ENCODE assay signal across 11 mouse cellular contexts in genomic region chr2:24475420-24475819, GRCm38 (mm10). TPM values are rescaled to one million over a fixed set of nuclear protein-coding genes. Genes with fewer than 3 reads are reported as not detected.
A peak's percentile ranks its signal among the peaks of the same experiment; 100 is the strongest.
DNase-seq lines count a peak whose midpoint lies in the region; ATAC-seq and TF ChIP-seq lines count a peak whose summit lies in the region.
"Had no signal": no experiment of that assay in that cellular context is flagged by ENCODE, and none has a peak within 500 bp of the region (broad histone marks: within the 10 kb centered on the region; RNA-seq: fewer than 3 reads in every experiment).

Pax8 (minus strand) TSS chr2:24475599.

- no peak within 1 kb of the TSS; the same call in 1 of the 2 replicates for H3K9ac ChIP-seq in midbrain, embryonic 14.5 days (replicated peaks; ENCODE audit: low read length)
- H3K9ac ChIP-seq in liver, postnatal 0 days (replicated peaks): no peak within 1 kb of the TSS

- no peak for DNase-seq in heart, embryonic 10.5 days (ENCODE audit: low spot score)
- no peak for DNase-seq in heart, postnatal 25 days (ENCODE audit: low spot score)
- peak; percentile 4 for DNase-seq in R1 (ENCODE audit: low read depth, low spot score)
- DNase-seq in kidney, adult 18-20 months: peak; percentile 92
- DNase-seq in midbrain, embryonic 14.5 days: peak; percentile 21
- no peak for DNase-seq in cerebellum, postnatal 25 days
- DNase-seq in liver, postnatal 0 days: no peak
- no peak for DNase-seq in adrenal gland, adult 2 months
- DNase-seq: lung, postnatal 10 days; retina, postnatal 1 day had no signal

- no peak within 1 kb of the TSS for H3K27ac ChIP-seq in heart, embryonic 10.5 days
- 0 out of 2 replicates have a peak within 1 kb of the TSS, but pooled peaks have one; percentile 32 for H3K27ac ChIP-seq in midbrain, embryonic 14.5 days (replicated peaks; ENCODE audit: low read depth, low read length)
- H3K27ac ChIP-seq in liver, postnatal 0 days (ENCODE audit: low read depth): no peak within 1 kb of the TSS

- intact Hi-C loops in heart, postnatal 25 days (cut with DNase I): no loop called here

- H3K36me3 ChIP-seq in heart, embryonic 10.5 days: no peaks in the 10 kb centered on the region
- no peaks in the 10 kb centered on the region for H3K36me3 ChIP-seq in midbrain, embryonic 14.5 days (ENCODE audit: control insufficient read depth, insufficient read depth, low read length)
- no peaks in the 10 kb centered on the region for H3K36me3 ChIP-seq in liver, postnatal 0 days (replicated peaks; ENCODE audit: insufficient read depth, low read length)

- peaks cover 17% of the 10 kb centered on the region for H3K4me1 ChIP-seq in heart, embryonic 10.5 days
- peaks cover 15% of the 10 kb centered on the region; the same call in 1 of the 2 replicates for H3K4me1 ChIP-seq in midbrain, embryonic 14.5 days (ENCODE audit: control insufficient read depth, insufficient read depth, low read length)
- H3K4me1 ChIP-seq in liver, postnatal 0 days (ENCODE audit: insufficient read depth): peaks cover 11% of the 10 kb centered on the region; the same call in 1 of the 2 replicates

- TF ChIP-seq CTCF in liver, postnatal 0 days (IDR thresholded peaks at IDR 0.05; ENCODE audit: low read depth): no peak

- H3K4me3 ChIP-seq in heart, embryonic 10.5 days: peak within 1 kb of the TSS; percentile 51
- H3K4me3 ChIP-seq in midbrain, embryonic 14.5 days (replicated peaks; ENCODE audit: low read depth, low read length): peak within 1 kb of the TSS; percentile 37
- no peak within 1 kb of the TSS for H3K4me3 ChIP-seq in liver, postnatal 0 days (ENCODE audit: low read depth, low read length)

- peaks cover 91% of the 10 kb centered on the region for H3K27me3 ChIP-seq in heart, embryonic 10.5 days (ENCODE audit: insufficient read depth, poor library complexity, severe bottlenecking)
- H3K27me3 ChIP-seq in midbrain, embryonic 14.5 days (ENCODE audit: control insufficient read depth, insufficient read depth, low read length): peaks cover 54% of the 10 kb centered on the region
- peaks cover 54% of the 10 kb centered on the region for H3K27me3 ChIP-seq in liver, postnatal 0 days (ENCODE audit: insufficient read depth, low read length)

- peak within 1 kb of the TSS; percentile 61 for H3K4me2 ChIP-seq in midbrain, embryonic 14.5 days (ENCODE audit: low read length)
- no peak within 1 kb of the TSS for H3K4me2 ChIP-seq in liver, postnatal 0 days (ENCODE audit: low read depth, low read length)

- ATAC-seq in midbrain, embryonic 14.5 days (ENCODE audit: low FRiP score, low TSS enrichment): peak; percentile 24; the same call in 1 of the 2 replicates
- no peak for ATAC-seq in liver, postnatal 0 days

- H3K9me3 ChIP-seq in heart, embryonic 10.5 days: no peaks in the 10 kb centered on the region
- no peaks in the 10 kb centered on the region for H3K9me3 ChIP-seq in midbrain, embryonic 14.5 days (ENCODE audit: control insufficient read depth, low read length)
- H3K9me3 ChIP-seq in liver, postnatal 0 days (ENCODE audit: low read length): no peaks in the 10 kb centered on the region

- TF ChIP-seq EP300 in liver, postnatal 0 days (IDR thresholded peaks at IDR 0.05; ENCODE audit: low read depth): no peak

- 12% methylated on average over 9 of the region's 9 CpGs for WGBS in heart, embryonic 10.5 days
- 14% methylated on average over 9 of the region's 9 CpGs for WGBS in midbrain, embryonic 14.5 days
- WGBS in liver, postnatal 0 days (ENCODE audit: insufficient replicate concordance): 38% methylated on average over 9 of the region's 9 CpGs

RNA-seq across cellular contexts. Expression of gene Pax8, which starts in this region (rescaled TPM):
- polyA plus RNA-seq in heart, embryonic 10.5 days (2016; fragmentation: Nextera tagmentation; extraction: Ambion mirVana): 0.52 and 1.6 TPM in 2 replicates
- not detected for total RNA-seq in heart, postnatal 25 days (2021)
- polyA plus RNA-seq in midbrain, embryonic 14.5 days (2014; fragmentation: Nextera tagmentation; extraction: Ambion mirVana): 4.5 and 5.4 TPM in 2 replicates
- polyA plus RNA-seq in liver, postnatal 0 days (2015; fragmentation: Nextera tagmentation; extraction: Ambion mirVana): 0.25 TPM in 1 of 2 replicates, not detected in the other
- total RNA-seq in adrenal gland, adult 2 months (2021): not detected
- polyA plus RNA-seq in adrenal gland, adult 2 months (2012; rRNA removed): not detected in 2 replicates
- total RNA-seq: layer of hippocampus, postnatal 10 days had no signal

Comparison
In these comparisons a context has a peak if more than half of its experiments do, and no peak if none do; other contexts are left out.
1. DNase-seq: peak in R1 (single experiment), kidney, adult 18-20 months (single experiment) and midbrain, embryonic 14.5 days (single experiment); none in heart, embryonic 10.5 days (single experiment), heart, postnatal 25 days (single experiment), cerebellum, postnatal 25 days (0 of 2), liver, postnatal 0 days (single experiment) and adrenal gland, adult 2 months (single experiment).